Mouse (Mus musculus): Measurements from ENCODE around the gene Zfp36l2.
"Not testable (repeated sequence)": the region's sequence is repeated elsewhere in the genome, so short reads cannot be mapped to it uniquely, and the experiment has no call there.

The Zfp36l2 gene

GRCm38 (mm10) chr17:84187727-84188373 is at the start of gene Zfp36l2:
Gene Zfp36l2, minus strand, starts transcription at chr17:84187947.
- DNase-seq (ENCODE audit: extremely low read depth, low read depth): peak; percentile 72

- no peak for DNase-seq (ENCODE audit: extremely low read depth, low read depth)
Observed at GRCm38 (mm10) chr17:84236781-84237557, 49.2 kb upstream of the Zfp36l2 start.

GRCm38 (mm10) chr17:84235399-84235928 is 47.7 kb upstream of the Zfp36l2 start:
- no peak for DNase-seq (ENCODE audit: extremely low read depth, low read depth)

- not testable (repeated sequence) for DNase-seq (ENCODE audit: extremely low read depth, low read depth)
Observed at GRCm38 (mm10) chr17:84234785-84235184, 47.0 kb upstream of the Zfp36l2 start.

- DNase-seq (ENCODE audit: extremely low read depth, low read depth): no peak
Observed at GRCm38 (mm10) chr17:84233758-84234157, 46.0 kb upstream of the Zfp36l2 start.

- no peak for DNase-seq (ENCODE audit: extremely low read depth, low read depth)
Observed at GRCm38 (mm10) chr17:84231361-84231760, 43.6 kb upstream of the Zfp36l2 start.

GRCm38 (mm10) chr17:84228223-84228622 is 40.5 kb upstream of the Zfp36l2 start:
- no peak for DNase-seq (ENCODE audit: extremely low read depth, low read depth)

- DNase-seq (ENCODE audit: extremely low read depth, low read depth): no peak
Observed at GRCm38 (mm10) chr17:84226681-84227080, 38.9 kb upstream of the Zfp36l2 start.

- no peak for DNase-seq (ENCODE audit: extremely low read depth, low read depth)
Observed at GRCm38 (mm10) chr17:84226231-84226630, 38.5 kb upstream of the Zfp36l2 start.

- DNase-seq (ENCODE audit: extremely low read depth, low read depth): no peak
Observed at GRCm38 (mm10) chr17:84224217-84224887, 36.6 kb upstream of the Zfp36l2 start.

GRCm38 (mm10) chr17:84218841-84219240 is 31.1 kb upstream of the Zfp36l2 start:
- not testable (repeated sequence) for DNase-seq (ENCODE audit: extremely low read depth, low read depth)

- no peak for DNase-seq (ENCODE audit: extremely low read depth, low read depth)
Observed at GRCm38 (mm10) chr17:84217696-84218095, 29.9 kb upstream of the Zfp36l2 start.

- DNase-seq (ENCODE audit: extremely low read depth, low read depth): no peak
Observed at GRCm38 (mm10) chr17:84215264-84215960, 27.7 kb upstream of the Zfp36l2 start.

GRCm38 (mm10) chr17:84213464-84213863 is 25.7 kb upstream of the Zfp36l2 start:
- DNase-seq (ENCODE audit: extremely low read depth, low read depth): no peak

GRCm38 (mm10) chr17:84207611-84208010 is 19.9 kb upstream of the Zfp36l2 start:
- DNase-seq (ENCODE audit: extremely low read depth, low read depth): no peak

- DNase-seq (ENCODE audit: extremely low read depth, low read depth): no peak
Observed at GRCm38 (mm10) chr17:84206239-84206638, 18.5 kb upstream of the Zfp36l2 start.

- DNase-seq (ENCODE audit: extremely low read depth, low read depth): no peak
Observed at GRCm38 (mm10) chr17:84204962-84205361, 17.2 kb upstream of the Zfp36l2 start.

GRCm38 (mm10) chr17:84203340-84203739 is 15.6 kb upstream of the Zfp36l2 start:
- no peak for DNase-seq (ENCODE audit: extremely low read depth, low read depth)

- DNase-seq (ENCODE audit: extremely low read depth, low read depth): no peak
Observed at GRCm38 (mm10) chr17:84201183-84201582, 13.4 kb upstream of the Zfp36l2 start.

- no peak for DNase-seq (ENCODE audit: extremely low read depth, low read depth)
Observed at GRCm38 (mm10) chr17:84197912-84198344, 10.2 kb upstream of the Zfp36l2 start.

- DNase-seq (ENCODE audit: extremely low read depth, low read depth): no peak
Observed at GRCm38 (mm10) chr17:84196329-84196728, 8.6 kb upstream of the Zfp36l2 start.
